Mouse (Mus musculus): Measurements from ENCODE around the gene Irf2bp2. TPM values are rescaled to one million over a fixed set of nuclear protein-coding genes. Genes with fewer than 3 reads are reported as not detected.

Irf2bp2 gene
- total RNA-seq, 2 experiments from 2014 or later, result 8.8 to 24.7 TPM

DNA sequence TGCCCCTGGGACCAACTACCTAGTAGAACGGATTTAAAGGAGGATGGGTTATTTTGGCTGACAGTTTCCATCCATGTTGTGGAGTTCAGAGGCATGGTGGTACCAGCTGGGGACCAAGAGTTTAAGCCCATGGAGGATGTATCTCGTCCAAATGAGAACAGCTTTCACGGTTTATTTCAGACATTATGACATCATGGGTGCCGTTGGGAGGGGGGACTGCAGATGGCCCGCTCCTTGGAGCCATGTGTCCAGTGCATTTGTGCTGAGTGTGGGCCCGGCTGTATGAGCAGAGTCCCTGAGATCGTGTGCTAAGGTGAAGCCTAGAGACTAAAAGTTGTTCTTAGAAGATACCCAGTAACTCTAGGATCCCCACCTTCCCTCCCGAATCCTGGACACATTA, 50.4 kb downstream of the Irf2bp2 start:
- ATAC-seq (replicated peaks; ENCODE audit: low FRiP score, poor library complexity, severe bottlenecking), result no peak

DNA sequence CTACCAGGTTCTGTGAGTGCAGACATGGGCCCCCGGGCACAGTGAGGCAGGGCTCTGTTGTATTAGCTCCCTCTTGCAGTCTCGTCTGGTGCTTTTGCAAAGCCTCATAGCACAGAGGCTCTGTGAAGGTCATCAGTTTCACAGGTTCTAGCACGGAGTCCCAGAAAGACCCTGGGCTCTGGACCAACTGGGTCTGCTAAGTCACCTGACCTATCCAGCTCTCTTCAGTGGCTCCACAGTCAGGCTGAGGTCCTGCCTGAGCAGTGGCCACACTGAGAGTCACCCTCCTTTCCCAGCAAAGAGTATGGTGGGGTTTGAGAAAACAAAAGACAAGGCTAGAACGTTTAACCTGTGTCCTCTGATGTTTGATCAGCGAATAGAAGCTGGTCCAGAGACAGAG, 51.0 kb downstream of the Irf2bp2 start:
- no peak for ATAC-seq (replicated peaks; ENCODE audit: low FRiP score, poor library complexity, severe bottlenecking)

DNA sequence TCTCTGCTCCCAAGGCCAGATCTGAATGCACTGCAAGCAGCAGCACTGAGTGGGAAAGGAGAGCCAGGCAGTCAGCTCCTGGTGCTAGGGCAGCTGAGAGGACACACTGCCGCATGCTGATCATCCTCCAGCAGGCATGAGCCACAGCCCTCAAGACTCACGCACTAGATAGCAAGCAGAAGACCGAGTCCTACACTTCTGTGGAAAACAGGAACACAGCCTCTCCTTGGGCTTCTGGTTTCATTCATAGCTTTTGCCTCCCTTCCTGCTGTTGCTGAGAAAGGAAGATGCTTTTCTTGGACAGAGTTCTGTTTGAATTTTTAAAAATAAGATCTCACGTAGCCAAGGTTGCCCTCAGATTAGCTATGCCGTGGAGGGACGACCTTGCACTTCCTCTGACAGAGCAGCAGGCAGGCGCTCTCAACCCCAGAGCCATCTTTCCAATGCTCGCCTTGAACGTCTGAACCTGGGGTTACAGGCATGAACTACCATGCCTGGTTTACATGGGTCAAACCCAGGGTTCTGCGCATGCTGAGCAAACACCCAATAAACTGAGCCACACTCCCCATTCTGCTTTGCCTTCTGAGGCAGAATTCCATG, 51.6 kb downstream of the Irf2bp2 start:
- ATAC-seq (replicated peaks; ENCODE audit: low FRiP score, poor library complexity, severe bottlenecking), result no peak

DNA sequence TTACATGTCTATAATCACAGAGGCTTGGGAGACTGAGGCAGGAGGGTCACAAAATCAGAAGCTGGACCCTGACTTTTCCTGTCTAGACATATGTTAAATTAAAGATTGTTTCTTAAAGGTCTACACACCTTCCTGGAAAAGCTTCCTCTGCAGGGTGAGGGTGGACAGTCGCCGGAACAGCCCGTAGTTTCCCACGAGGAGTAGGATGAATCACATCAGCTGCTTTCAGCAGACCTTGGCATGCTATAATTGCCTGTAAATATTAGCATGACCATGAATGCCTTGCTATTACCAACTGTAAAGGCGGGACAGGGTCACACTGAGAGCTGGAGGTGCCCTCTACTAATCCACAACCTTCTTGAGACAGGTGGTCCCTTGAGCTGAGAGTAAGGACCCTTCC, 53.5 kb downstream of the Irf2bp2 start:
- ATAC-seq (replicated peaks; ENCODE audit: low FRiP score, poor library complexity, severe bottlenecking), result no peak

DNA sequence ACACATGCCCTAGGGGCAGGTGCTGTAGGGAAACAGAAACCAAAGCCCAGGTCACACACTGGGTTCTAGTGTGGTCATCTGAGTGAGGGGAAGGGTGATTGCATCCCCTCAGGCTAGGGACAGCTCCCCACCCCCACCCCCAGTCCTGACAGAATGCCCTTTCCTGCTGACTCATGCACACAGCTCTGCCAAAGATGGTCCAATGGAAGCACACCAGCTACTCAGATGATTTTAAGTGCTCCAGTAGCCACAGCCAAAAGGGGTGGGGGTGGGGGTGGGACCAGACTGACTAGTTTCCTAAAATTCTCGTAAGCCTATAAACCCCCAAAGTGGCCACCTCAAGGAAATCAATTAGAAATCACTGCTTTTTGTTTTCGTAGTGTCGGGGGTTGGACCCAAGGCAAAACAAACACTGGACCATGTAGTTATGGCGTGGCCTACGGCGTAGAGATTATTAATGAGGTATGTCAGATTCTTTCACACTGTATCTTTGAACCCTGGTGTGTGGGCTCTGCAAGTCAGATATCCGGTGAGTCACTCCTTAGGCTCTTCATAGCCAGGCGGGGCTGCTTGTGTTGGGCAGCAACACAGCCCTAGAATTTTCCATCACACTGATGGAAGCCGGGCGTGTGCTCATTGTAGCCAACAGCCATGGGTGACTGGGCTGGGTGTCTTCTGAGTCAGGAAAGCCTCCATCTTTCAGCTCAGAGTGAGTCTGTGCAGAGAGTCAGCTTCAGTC, 54.3 kb downstream of the Irf2bp2 start:
- ATAC-seq (replicated peaks; ENCODE audit: low FRiP score, poor library complexity, severe bottlenecking), result no peak

DNA sequence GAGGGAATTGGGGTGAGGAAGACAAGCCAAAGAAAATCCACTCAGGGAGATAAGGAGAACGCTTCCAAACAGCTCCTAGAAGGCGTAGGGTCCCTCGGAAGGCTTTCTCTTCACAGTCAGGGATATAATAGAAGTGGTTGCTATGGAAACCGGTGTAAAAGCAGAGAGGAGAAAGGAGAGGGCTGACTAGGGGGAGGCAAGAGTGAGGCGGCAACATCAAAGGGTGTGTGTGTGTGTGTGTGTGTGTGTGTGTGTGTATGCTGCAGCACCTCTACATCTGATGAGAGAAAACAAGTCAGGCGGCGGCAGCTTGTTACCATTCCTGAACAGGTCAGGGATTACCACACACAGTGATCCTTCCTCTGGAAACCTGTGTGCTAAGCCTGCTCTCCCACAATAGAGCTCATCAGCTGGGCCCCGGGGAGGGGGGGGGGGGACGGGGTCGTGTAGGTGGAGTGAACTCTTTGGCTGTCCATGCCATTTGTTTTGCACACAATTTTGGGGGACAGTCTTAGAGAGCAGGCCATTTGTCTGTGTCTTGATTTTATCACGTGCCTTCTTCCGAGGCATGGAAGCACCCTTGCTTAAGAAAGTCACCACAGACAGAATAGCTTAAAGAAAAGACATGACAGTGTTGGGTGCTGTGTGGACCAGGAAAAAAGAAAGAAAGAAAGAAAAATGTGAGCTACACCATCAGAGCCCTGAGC, 55.0 kb downstream of the Irf2bp2 start:
- ATAC-seq (replicated peaks; ENCODE audit: low FRiP score, poor library complexity, severe bottlenecking), result no peak

Other genes with a start within 250 kb of the Irf2bp2 start
- 14.7 and 28.1 TPM in 2 replicates for gene Coa6, start 171.5 kb downstream of the Irf2bp2 start, total RNA-seq (2015; ENCODE audit: low replicate concordance)
- 2.2 and 5.1 TPM in 2 replicates for gene Coa6, start 171.5 kb downstream of the Irf2bp2 start, total RNA-seq (2017; ENCODE audit: low replicate concordance)
- 5.4 and 6.3 TPM in 2 replicates for gene Tarbp1, start 118.9 kb downstream of the Irf2bp2 start, total RNA-seq (2015; ENCODE audit: low replicate concordance)
- 0.45 and 2.2 TPM in 2 replicates for gene Tarbp1, start 118.9 kb downstream of the Irf2bp2 start, total RNA-seq (2017; ENCODE audit: low replicate concordance)

Measured in erythroid progenitor cell, adult 5-6 weeks (primary cell).